Mouse (Mus musculus) embryonic facial prominence, embryonic 13.5 days (tissue): ENCODE results near the gene Prkn. TPM values are rescaled to one million over a fixed set of nuclear protein-coding genes. Genes with fewer than 3 reads are reported as not detected.

Source experiments
- ATAC-seq: fragments of 200-750 bp; cut with Nextera tagmentation; 2 replicates; pipeline ENCODE4 v1.8.0; 2017; ENCODE audit warnings: low read depth; ENCODE audit not compliant: insufficient number of reproducible peaks, insufficient read depth, low FRiP score, low TSS enrichment
- H3K27ac ChIP-seq: fragments of 300-500 bp; sonication (generic); 2 replicates; pipeline ENCODE4 v1.5.1; 2015; ENCODE audit warnings: moderate library complexity, mild to moderate bottlenecking, inconsistent platforms
- H3K27me3 ChIP-seq: fragments of 300-500 bp; sonication (generic); 2 replicates; pipeline ENCODE4 v1.6.1; 2015; ENCODE audit warnings: mild to moderate bottlenecking, inconsistent platforms
- H3K36me3 ChIP-seq: fragments of 300-500 bp; sonication (generic); 2 replicates; pipeline ENCODE4 v1.6.1; 2015; ENCODE audit warnings: mild to moderate bottlenecking, inconsistent platforms
- H3K4me1 ChIP-seq: fragments of 300-500 bp; sonication (generic); 2 replicates; pipeline ENCODE4 v1.6.1; 2015; ENCODE audit warnings: inconsistent platforms
- H3K4me2 ChIP-seq: fragments of 300-500 bp; sonication (generic); 2 replicates; pipeline ENCODE4 v1.6.1; 2015; ENCODE audit warnings: moderate library complexity, mild to moderate bottlenecking, inconsistent platforms
- H3K4me3 ChIP-seq: fragments of 300-500 bp; sonication (generic); 2 replicates; pipeline ENCODE4 v1.5.1; 2015; ENCODE audit warnings: mild to moderate bottlenecking, inconsistent platforms
- H3K9ac ChIP-seq: fragments of 300-500 bp; sonication (generic); 2 replicates; pipeline ENCODE4 v1.6.1; 2015; ENCODE audit warnings: mild to moderate bottlenecking, inconsistent platforms
- H3K9me3 ChIP-seq: fragments of 300-500 bp; sonication (generic); 2 replicates; pipeline ENCODE4 v1.6.1; 2016; ENCODE audit warnings: inconsistent platforms
- WGBS: fragments of 180-500 bp; shearing (Covaris S2); methylation state at CpG from one replicate; pipeline ENCODE4 v1.1.7; 2015; ENCODE audit warnings: mixed read lengths; 5-methylcytosine and 5-hydroxymethylcytosine counted together
- polyA plus RNA-seq: library from polyadenylated mRNA; unstranded; fragments of >200 nt; fragmentation: Nextera tagmentation; extraction: Ambion mirVana; gene quantifications from 2 replicates; pipeline ENCODE4 v1.2.1, GENCODE M21; 2015

Gene Prkn
- 1.1 and 1.5 TPM in 2 replicates for polyA plus RNA-seq

- peak; percentile 94 for ATAC-seq
- peaks cover 8% of the 10 kb centered on the region for H3K27me3 ChIP-seq
- H3K9me3 ChIP-seq = no peaks in the 10 kb centered on the region
- peaks cover 5% of the 10 kb centered on the region for H3K4me1 ChIP-seq
- peak within 1 kb of the TSS; percentile 74 for H3K4me2 ChIP-seq
- peak within 1 kb of the TSS; percentile 75 for H3K9ac ChIP-seq
- H3K27ac ChIP-seq = 0 out of 2 replicates have a peak within 1 kb of the TSS, but pooled peaks have one; percentile 13
- H3K36me3 ChIP-seq = no peaks in the 10 kb centered on the region
- under 1% methylated on average over 56 of the region's 58 CpGs for WGBS
- peak within 1 kb of the TSS; percentile 68 for H3K4me3 ChIP-seq
These were observed at the start of gene Prkn, which contains the start of gene Pacrg for GRCm38 (mm10) chr17:10840148-10840707. Gene Prkn, plus strand, starts transcription at chr17:10840384. Gene Pacrg, minus strand, starts transcription at chr17:10840311.

DNA sequence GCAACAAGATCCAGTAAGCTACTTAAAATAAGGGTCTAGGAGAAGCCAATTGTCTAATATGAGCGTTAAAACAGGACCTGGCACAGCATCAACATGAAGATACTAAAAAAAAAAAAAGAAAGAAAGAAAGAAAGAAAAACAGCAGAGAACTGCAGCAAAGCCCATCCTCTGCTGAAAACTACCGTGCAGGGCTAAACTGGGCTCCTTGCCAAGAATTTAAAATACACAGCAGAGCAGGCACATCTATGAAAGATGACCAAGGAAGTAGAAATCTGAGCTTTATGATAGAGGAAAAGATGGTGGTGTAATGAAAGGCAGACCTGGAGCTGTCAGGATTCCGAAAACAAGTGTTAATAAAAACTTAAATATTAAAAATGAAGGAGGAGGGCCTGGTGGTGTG is 48.5 kb upstream of the Prkn start:
- ATAC-seq = no peak
- 10% methylated on average over 3 of the region's 3 CpGs for WGBS
- Histone ChIP-seq H3K27me3 (no peaks in the 10 kb centered on the region), H3K27ac (no peak overlapping the region), H3K4me2 (0 out of 2 replicates have a peak overlapping the region, but pooled peaks have one; percentile 9), H3K36me3 (no peaks in the 10 kb centered on the region), H3K9me3 (no peaks in the 10 kb centered on the region), H3K4me1 (peaks cover 7% of the 10 kb centered on the region), H3K9ac (no peak overlapping the region), H3K4me3 (no peak overlapping the region)

DNA sequence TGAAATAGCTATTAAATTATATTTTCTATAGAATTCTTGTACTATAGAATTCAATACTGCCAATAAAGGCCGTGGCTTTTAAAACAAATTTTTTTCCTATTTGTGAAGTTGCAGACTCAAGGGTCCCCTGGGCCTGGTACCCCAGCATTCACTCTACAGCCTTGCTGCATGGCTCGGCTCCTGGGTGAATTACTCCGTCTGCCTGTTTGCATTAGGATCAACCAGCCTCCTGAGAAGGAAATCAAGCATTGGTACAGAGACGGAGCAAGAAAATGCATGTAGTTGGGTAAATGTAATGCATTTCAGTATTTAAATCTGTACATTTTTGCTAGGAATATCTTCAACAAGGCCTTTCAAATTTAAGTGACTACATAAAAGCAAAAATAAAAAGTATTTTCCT is 33.5 kb upstream of the Prkn start:
- Histone ChIP-seq H3K4me3 (no peak overlapping the region), H3K4me2 (no peak overlapping the region), H3K9me3 (no peaks in the 10 kb centered on the region), H3K36me3 (no peaks in the 10 kb centered on the region), H3K27ac (no peak overlapping the region), H3K9ac (no peak overlapping the region), H3K27me3 (no peaks in the 10 kb centered on the region), H3K4me1 (no peaks in the 10 kb centered on the region)
- no peak for ATAC-seq
- WGBS = 54% methylated on average over 4 of the region's 4 CpGs

DNA sequence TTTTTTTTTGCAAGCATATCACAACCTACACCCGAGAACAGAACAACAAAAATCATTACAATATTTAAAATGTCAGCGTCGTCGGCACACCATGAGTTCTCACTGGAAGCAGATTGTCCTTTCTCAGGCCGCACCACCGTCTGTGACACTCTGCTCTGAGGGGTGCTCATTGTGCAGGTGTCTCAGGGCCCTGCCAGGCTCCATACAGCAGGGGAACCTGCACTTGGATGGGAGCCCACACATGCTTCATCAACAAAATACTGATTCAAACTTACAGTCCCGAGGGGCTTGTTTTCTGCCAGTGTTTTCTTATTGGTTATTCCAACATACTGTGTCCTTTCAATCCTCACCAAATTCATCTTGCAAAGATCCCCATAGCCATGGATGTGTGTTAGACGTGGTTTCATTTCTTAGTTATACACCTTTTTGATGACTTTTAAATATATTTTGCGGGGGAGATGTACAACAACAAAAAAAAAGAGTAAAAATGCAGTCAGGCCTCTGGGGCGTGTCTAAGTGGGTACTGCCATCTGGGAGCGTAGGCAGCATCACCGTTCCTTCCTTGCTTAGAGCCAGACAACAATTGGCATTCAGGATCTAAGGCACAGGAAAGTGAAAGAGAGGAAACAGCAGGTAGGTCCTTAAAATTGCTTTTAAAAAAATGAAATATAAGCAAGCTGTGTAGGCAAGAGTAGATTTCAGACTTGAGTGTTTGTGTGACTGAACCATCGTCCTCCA is 32.8 kb upstream of the Prkn start:
- no peak for ATAC-seq
- no peak overlapping the region for H3K4me3 ChIP-seq
- 82% methylated on average over 13 of the region's 13 CpGs for WGBS
- H3K27me3 ChIP-seq = no peaks in the 10 kb centered on the region
- no peak overlapping the region for H3K27ac ChIP-seq
- no peak overlapping the region for H3K4me2 ChIP-seq
- H3K4me1 ChIP-seq = no peaks in the 10 kb centered on the region
- H3K9ac ChIP-seq = no peak overlapping the region
- H3K36me3 ChIP-seq = no peaks in the 10 kb centered on the region
- no peaks in the 10 kb centered on the region for H3K9me3 ChIP-seq

DNA sequence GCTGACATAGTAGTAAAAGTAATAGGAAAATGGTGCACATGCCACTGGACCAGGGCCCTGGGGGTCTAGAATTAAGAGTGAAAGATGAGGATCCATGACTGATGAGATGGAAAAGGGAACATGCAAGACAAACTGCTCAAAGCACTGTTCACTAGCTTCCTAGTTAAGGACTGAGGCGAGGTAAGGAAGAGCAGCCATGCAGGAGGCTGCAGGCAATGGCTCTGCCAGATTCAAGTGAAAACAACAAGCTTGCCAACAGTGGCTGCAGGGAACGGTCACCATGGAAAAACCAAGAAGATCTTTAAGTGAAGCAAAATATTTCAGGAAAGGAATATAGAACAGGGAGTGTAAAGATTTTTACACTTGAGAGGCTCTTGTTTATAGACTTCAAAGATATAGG is 31.6 kb upstream of the Prkn start:
- no peak for ATAC-seq
- Histone ChIP-seq H3K27me3 (no peaks in the 10 kb centered on the region), H3K36me3 (no peaks in the 10 kb centered on the region), H3K4me1 (no peaks in the 10 kb centered on the region), H3K27ac (no peak overlapping the region), H3K4me2 (no peak overlapping the region), H3K9me3 (no peaks in the 10 kb centered on the region), H3K9ac (no peak overlapping the region), H3K4me3 (no peak overlapping the region)
- WGBS = 79% methylated on average over 2 of the region's 2 CpGs

GRCm38 (mm10) chr17:10818971-10819370 is 21.2 kb upstream of the Prkn start:
- Histone ChIP-seq H3K4me3 (no peak overlapping the region), H3K27ac (no peak overlapping the region), H3K9ac (no peak overlapping the region), H3K36me3 (no peaks in the 10 kb centered on the region), H3K9me3 (no peaks in the 10 kb centered on the region), H3K27me3 (no peaks in the 10 kb centered on the region), H3K4me1 (no peaks in the 10 kb centered on the region), H3K4me2 (no peak overlapping the region)
- WGBS = 69% methylated on average over 4 of the region's 4 CpGs
- ATAC-seq = no peak

DNA sequence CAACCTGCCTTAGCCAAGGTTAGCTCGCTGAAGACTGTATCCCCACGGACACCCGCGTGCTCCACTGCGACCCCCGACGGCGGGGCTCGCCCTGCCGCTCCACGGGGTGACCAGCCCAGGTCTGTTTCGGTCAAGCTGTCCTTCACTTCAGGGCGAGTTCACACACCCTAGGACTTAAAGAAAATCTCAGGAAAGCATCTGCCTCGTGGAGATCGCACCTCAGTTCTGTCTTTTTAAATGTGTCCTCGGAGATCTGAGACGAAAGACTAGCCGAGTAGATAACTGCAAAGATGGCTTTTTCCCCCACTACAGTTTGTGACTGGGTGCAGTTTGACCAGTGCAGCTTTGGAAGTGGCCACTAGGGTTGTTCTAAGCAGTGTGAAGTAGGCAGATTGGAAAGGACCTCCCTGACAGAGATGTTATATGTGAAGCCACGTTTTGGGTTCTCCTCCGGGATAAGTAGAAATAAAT is 582 bp downstream of the Prkn start:
- 3% methylated on average over 20 of the region's 20 CpGs for WGBS

DNA sequence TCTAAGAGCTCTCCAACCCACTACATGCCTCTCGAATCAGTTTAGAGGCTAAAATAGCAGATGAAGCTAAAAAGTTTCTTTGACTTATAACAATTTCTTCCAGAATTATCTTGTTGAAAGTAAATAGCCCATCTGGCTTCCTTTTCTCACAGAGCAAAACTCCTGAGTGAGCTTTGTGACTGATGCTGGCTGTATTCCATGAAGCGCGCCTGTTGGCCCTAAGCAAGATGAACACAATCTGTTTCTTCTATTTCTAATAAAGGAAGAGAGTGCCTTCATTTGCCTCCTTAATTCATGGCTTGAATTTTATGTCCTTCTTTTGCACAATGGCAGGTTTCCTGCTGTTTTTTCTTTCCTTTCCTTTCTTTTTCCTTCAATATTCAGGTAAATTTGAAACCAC is 14.0 kb downstream of the Prkn start:
- H3K27ac ChIP-seq = no peak overlapping the region
- H3K9ac ChIP-seq = no peak overlapping the region
- ATAC-seq = no peak
- no peaks in the 10 kb centered on the region for H3K9me3 ChIP-seq
- no peaks in the 10 kb centered on the region for H3K36me3 ChIP-seq
- no peak overlapping the region for H3K4me2 ChIP-seq
- 87% methylated on average over 3 of the region's 3 CpGs for WGBS
- H3K27me3 ChIP-seq = no peaks in the 10 kb centered on the region
- H3K4me3 ChIP-seq = no peak overlapping the region
- H3K4me1 ChIP-seq = no peaks in the 10 kb centered on the region

More for the DNA sequence above, 582 bp downstream of the Prkn start:
- Histone ChIP-seq H3K27me3 (peaks cover 8% of the 10 kb centered on the region), H3K9me3 (no peaks in the 10 kb centered on the region), H3K4me2 (peak overlapping the region; percentile 74), H3K36me3 (no peaks in the 10 kb centered on the region), H3K4me1 (peaks cover 5% of the 10 kb centered on the region), H3K27ac (no peak overlapping the region), H3K4me3 (peak overlapping the region; percentile 68), H3K9ac (peak overlapping the region; percentile 75)
- ATAC-seq = peak; percentile 61; the same call in 1 of the 2 replicates

DNA sequence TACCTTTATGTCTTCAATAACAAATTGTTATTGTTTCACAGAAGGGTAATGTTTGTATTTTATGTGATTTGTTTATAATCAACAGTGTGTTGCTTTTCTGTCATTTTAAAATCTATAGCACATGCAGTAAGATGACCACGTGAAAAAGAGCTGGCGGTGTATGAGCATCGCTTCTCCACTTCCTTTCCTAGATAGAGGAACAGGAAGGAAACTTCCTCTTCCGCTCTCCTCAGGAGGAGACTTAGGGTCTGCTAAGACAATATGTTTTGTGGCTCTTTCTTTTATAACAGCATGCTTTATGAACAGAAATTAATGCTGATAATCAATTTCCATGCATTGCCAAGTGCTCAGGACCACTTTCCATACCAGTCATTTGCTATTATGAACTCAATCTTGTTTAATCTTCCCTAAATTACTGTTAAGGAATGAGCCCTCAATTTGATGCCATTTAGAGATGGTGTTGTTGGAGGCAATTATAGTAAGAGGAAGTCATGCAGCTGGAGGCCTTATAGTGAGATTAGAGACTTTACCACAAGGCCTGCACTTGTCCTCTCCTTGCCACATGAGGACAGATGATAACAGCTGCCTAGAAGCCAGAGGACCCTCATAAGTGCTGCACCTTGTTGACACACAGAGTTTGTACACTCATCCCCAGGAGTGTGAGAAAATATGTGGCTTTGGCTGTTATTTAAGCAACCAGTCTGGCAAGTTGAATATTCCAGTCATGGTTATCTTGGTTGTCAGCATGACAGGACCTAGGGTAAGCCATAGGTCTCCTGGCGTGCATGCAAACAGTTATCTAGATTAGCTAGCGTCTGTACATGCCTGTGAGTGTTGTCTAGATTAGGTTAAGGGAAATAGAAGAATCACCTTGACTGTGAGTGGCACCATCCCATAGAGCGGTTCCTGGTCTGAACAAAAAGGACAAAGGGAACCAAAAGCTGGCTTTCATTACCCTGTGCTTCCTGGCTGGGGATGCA is 34.3 kb downstream of the Prkn start:
- Histone ChIP-seq H3K36me3 (no peaks in the 10 kb centered on the region), H3K4me1 (no peaks in the 10 kb centered on the region), H3K4me3 (no peak overlapping the region), H3K27me3 (no peaks in the 10 kb centered on the region), H3K4me2 (no peak overlapping the region), H3K27ac (no peak overlapping the region), H3K9me3 (no peaks in the 10 kb centered on the region), H3K9ac (no peak overlapping the region)
- 77% methylated on average over 7 of the region's 7 CpGs for WGBS
- no peak for ATAC-seq

DNA sequence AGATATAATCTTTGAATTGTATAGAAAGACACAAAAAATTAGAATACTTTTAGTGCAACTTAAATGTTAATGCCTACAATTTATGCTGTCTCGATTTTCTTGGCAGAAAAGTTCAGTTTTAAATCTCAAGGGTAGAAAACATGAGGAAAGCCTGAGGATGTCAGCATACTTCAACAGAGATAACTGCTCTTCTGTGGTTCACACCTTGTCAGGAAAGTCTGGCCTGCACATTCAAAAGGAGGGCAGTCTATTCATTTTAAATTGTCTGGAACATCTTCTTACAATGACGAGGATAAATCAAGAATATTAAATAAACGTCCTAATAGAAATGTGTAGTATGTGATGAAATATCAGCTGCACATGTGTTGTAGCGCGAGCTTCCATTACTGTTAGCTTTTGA is 38.8 kb downstream of the Prkn start:
- H3K4me3 ChIP-seq = no peak overlapping the region
- no peak for ATAC-seq
- H3K27me3 ChIP-seq = no peaks in the 10 kb centered on the region
- 78% methylated on average over 5 of the region's 5 CpGs for WGBS
- H3K27ac ChIP-seq = no peak overlapping the region
- no peaks in the 10 kb centered on the region for H3K36me3 ChIP-seq
- no peak overlapping the region for H3K9ac ChIP-seq
- no peaks in the 10 kb centered on the region for H3K9me3 ChIP-seq
- no peak overlapping the region for H3K4me2 ChIP-seq
- no peaks in the 10 kb centered on the region for H3K4me1 ChIP-seq

DNA sequence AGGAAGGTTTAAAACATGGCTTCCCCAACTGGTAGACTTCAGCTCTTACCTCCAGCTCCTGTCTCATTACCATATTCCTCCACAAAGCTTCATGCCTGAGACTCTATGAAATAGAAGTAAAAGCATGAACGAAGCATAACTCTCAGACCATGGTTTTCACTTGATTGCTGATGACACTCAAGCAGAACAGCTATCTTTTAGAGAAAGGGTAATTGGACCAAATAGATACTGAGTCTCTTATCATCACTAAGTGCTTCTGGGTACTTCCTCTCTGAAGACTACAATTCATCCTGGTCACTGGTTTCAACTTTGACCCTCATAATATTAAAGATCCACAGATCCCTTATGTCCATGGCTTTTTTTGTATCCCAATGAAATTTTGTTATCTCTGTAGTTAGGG is 42.1 kb downstream of the Prkn start:
- H3K4me3 ChIP-seq = no peak overlapping the region
- 86% methylated on average over 1 of the region's 1 CpGs for WGBS
- H3K4me2 ChIP-seq = no peak overlapping the region
- no peak for ATAC-seq
- H3K27ac ChIP-seq = no peak overlapping the region
- H3K4me1 ChIP-seq = no peaks in the 10 kb centered on the region
- H3K36me3 ChIP-seq = no peaks in the 10 kb centered on the region
- H3K27me3 ChIP-seq = no peaks in the 10 kb centered on the region
- H3K9me3 ChIP-seq = no peaks in the 10 kb centered on the region
- H3K9ac ChIP-seq = no peak overlapping the region
